Mouse (Mus musculus) hematopoietic multipotent progenitor cell, adult 10-12 weeks (in vitro differentiated cells): ENCODE data around the gene Slc15a3. TPM values are rescaled to one million over a fixed set of nuclear protein-coding genes. Genes with fewer than 3 reads are reported as not detected.

Experiments used
- polyA plus RNA-seq: library from polyadenylated mRNA; stranded (reverse); fragments of >175 nt; gene quantifications from 2 replicates; pipeline ENCODE4 v1.2.3, GENCODE M21; 2012; ENCODE audit warnings: low replicate concordance

Gene Slc15a3
- polyA plus RNA-seq, result 35.4 and 37.5 TPM in 2 replicates

DNA sequence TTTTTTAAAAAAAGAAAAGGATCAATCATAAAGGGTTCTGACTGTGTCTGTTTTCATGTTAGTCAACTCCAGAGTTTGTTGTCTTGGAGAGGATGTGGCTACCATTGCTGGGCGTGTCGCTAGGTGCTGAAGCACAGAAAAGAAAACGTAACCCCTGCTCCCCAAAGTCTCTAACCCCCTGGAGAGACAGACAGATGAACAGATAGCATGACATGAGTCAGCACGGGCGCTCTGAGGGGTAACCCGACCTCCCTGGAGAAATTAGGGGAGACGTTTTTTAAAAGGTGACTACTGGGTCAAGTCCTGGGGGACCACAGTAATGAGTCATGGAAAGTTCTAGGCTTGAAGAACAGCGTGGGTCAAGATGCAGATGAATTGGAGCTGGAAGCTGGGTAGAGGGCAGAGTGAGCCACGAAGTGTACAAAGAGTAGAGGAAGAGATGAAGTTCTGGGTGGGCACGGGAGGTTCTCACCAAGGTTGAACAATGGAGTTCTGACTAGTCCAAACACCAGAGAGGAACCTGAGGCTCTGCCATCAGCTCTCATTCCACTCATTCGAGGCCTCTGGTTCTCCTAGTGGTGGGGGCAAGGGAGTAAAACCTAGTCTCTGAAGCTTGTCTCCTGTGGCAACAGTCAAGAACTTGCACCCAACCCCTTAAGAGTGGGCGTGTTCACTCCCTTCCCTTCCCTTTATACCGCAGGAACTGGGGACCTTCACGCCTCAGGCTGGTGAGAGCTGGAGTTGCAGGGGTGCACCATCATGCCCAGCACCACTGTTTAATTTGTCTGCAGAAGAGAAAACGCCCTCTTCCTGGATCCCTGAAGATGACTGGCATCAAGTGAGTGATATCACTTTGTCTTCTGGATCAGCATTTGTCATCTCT, at the start of gene Slc15a3:
TSS of gene Slc15a3 (plus strand) at position 718 of the 883 bp plus-strand sequence.

DNA sequence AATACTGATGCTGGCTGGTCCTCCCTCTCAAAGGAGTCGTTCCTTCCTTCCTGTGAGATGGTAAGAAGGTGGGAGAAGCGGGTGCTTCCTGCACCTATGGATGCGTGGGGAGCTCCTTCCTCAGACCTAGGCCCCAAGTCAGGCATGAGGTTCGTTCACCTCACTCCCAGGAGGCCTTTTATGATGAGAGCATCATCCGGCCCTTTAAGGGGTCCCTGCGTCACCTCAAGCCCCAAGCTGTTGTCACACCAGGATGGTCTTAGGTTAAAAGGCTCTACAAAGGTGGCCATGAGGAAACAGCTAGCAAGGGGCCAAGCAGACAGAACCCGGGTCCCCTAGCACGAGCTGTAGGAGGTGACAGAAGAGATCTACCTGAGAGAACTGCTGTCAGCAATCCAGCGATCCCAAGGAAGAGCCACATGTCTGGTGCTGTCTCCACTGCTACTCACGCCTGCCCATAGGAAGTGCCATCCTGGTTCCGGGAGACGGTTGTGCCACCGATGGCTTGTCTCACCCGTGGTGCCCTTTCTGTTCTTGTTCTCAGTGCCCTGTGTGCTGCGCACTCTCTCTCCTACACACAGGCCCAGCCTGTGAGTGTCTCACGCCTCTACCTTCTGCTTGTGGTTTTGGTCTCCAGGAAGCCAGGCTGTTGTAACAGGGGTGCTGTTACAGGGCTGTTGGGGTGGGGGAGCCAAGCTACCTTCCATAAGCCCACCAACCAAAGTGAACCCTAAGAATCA, 9.9 kb upstream of the Slc15a3 start, which contains the start of gene Cd6:
TSS of gene Cd6 (minus strand) at position 623 of the 740 bp plus-strand sequence.

GRCm38 (mm10) chr19:10869886-10870527, 30.5 kb downstream of the Slc15a3 start, which contains the start of gene Tmem132a:
Gene Tmem132a (minus strand): TSS chr19:10869940.

GRCm38 (mm10) chr19:10881426-10882154, 42.1 kb downstream of the Slc15a3 start, which contains the start of gene Tmem109:
Gene Tmem109 (minus strand): TSS chr19:10882001.

GRCm38 (mm10) chr19:10895016-10895528, 55.5 kb downstream of the Slc15a3 start, which contains the start of gene Prpf19:
Gene Prpf19 (plus strand): TSS chr19:10895231.

Other genes starting within 250 kb of the Slc15a3 start
- gene Ddb1, start 234.4 kb upstream of the Slc15a3 start, polyA plus RNA-seq, result 9.1 and 12.8 TPM in 2 replicates
- 1.0 and 2.6 TPM in 2 replicates for gene Tkfc, start 234.1 kb upstream of the Slc15a3 start, polyA plus RNA-seq
- gene Vwce, start 205.5 kb upstream of the Slc15a3 start, polyA plus RNA-seq, result 0.16 and 0.22 TPM in 2 replicates
- not detected in 2 replicates for gene Pga5, start 161.7 kb upstream of the Slc15a3 start, polyA plus RNA-seq
- 48.2 and 86.5 TPM in 2 replicates for gene Vps37c, start 151.0 kb upstream of the Slc15a3 start, polyA plus RNA-seq
- 65.3 and 138 TPM in 2 replicates for gene Cd5, start 100.7 kb upstream of the Slc15a3 start, polyA plus RNA-seq
- 32.4 and 49.5 TPM in 2 replicates for gene Cd6, start 9.7 kb upstream of the Slc15a3 start, polyA plus RNA-seq
- 1.1 and 3.4 TPM in 2 replicates for gene Tmem132a, start 30.2 kb downstream of the Slc15a3 start, polyA plus RNA-seq
- 38.3 and 43.0 TPM in 2 replicates for gene Tmem109, start 42.3 kb downstream of the Slc15a3 start, polyA plus RNA-seq
- gene Prpf19, start 55.5 kb downstream of the Slc15a3 start, polyA plus RNA-seq, result 37.0 and 46.0 TPM in 2 replicates
- not detected in 2 replicates for gene Zp1, start 80.9 kb downstream of the Slc15a3 start, polyA plus RNA-seq
- gene Ptgdr2, start 97.4 kb downstream of the Slc15a3 start, polyA plus RNA-seq, result 0.04 and 0.27 TPM in 2 replicates
- 15.1 and 30.6 TPM in 2 replicates for gene Ccdc86, start 109.5 kb downstream of the Slc15a3 start, polyA plus RNA-seq
- gene Ms4a10, start 134.9 kb downstream of the Slc15a3 start, polyA plus RNA-seq, result not detected in 2 replicates
- gene Ms4a15, start 153.5 kb downstream of the Slc15a3 start, polyA plus RNA-seq, result 0.35 TPM in 1 of 2 replicates, not detected in the other
- gene Ms4a18, start 178.3 kb downstream of the Slc15a3 start, polyA plus RNA-seq, result not detected in 2 replicates
- 0.25 and 0.67 TPM in 2 replicates for gene Ms4a8a, start 241.4 kb downstream of the Slc15a3 start, polyA plus RNA-seq